Mouse (Mus musculus) lung, postnatal 0 days (tissue): ENCODE data around the gene Dnajb5.
A peak's percentile ranks its signal among the peaks of the same experiment; 100 is the strongest.

Source experiments
- CTCF ChIP-seq: IDR thresholded peaks from 2 replicates; pipeline ENCODE4 v1.5.1; 2016; ENCODE audit warnings: antibody characterized with exemption, mild to moderate bottlenecking
- EP300 ChIP-seq: IDR thresholded peaks from 2 replicates; pipeline ENCODE4 v1.6.1; 2016; ENCODE audit warnings: antibody characterized with exemption, mild to moderate bottlenecking, control low read depth

- peak; percentile 41 for TF ChIP-seq CTCF
- TF ChIP-seq EP300, result no peak
These were observed 13.9 kb downstream of the Dnajb5 start for GRCm38 (mm10) chr4:42963480-42963879.
